Mouse (Mus musculus) heart, embryonic 14.5 days (tissue): ENCODE results near the gene C77080. TPM values are rescaled to one million over a fixed set of nuclear protein-coding genes. Genes with fewer than 3 reads are reported as not detected.

Experiments
- ATAC-seq: fragments of 200-750 bp; cut with Nextera tagmentation; 2 replicates; pipeline ENCODE4 v1.8.0; 2017; ENCODE audit warnings: low read depth, moderate TSS enrichment; ENCODE audit not compliant: insufficient number of reproducible peaks, insufficient read depth, low FRiP score
- H3K27ac ChIP-seq, 2 experiments: fragments of 200-500 bp in 1 of 2; fragments of 300-500 bp in 1 of 2; sonication (generic) in 1 of 2; replicated peaks in 1 of 2; 2 replicates each; pipeline ENCODE4 v1.5.1; 2012 to 2014; ENCODE audit warnings: low read depth in 2 of 2, low read length in 2 of 2, control low read depth in 1 of 2, mild to moderate bottlenecking in 1 of 2, mixed read lengths in 1 of 2; ENCODE audit not compliant: control insufficient read depth in 1 of 2, insufficient read depth in 1 of 2
- H3K27me3 ChIP-seq: fragments of 300-500 bp; sonication (generic); 2 replicates; pipeline ENCODE4 v1.6.1; 2014; ENCODE audit warnings: mild to moderate bottlenecking, low read length, control low read depth; ENCODE audit not compliant: control insufficient read depth, insufficient read depth
- H3K36me3 ChIP-seq: fragments of 300-500 bp; sonication (generic); 2 replicates; pipeline ENCODE4 v1.6.1; 2014; ENCODE audit warnings: mild to moderate bottlenecking, control low read depth, low read length, mixed read lengths; ENCODE audit not compliant: control insufficient read depth, insufficient read depth
- H3K4me1 ChIP-seq, 2 experiments: fragments of 200-500 bp in 1 of 2; fragments of 300-500 bp in 1 of 2; sonication (generic) in 1 of 2; 2 replicates each; pipeline ENCODE4 v1.6.1; 2012 to 2014; ENCODE audit warnings: low read length in 2 of 2, control low read depth in 1 of 2, mixed read lengths in 1 of 2; ENCODE audit not compliant: control insufficient read depth in 2 of 2, insufficient read depth in 2 of 2
- H3K4me2 ChIP-seq: fragments of 300-500 bp; sonication (generic); 2 replicates; pipeline ENCODE4 v1.6.1; 2014; ENCODE audit warnings: mild to moderate bottlenecking, low read length
- H3K4me3 ChIP-seq, 2 experiments: fragments of 200-500 bp in 1 of 2; fragments of 300-500 bp in 1 of 2; sonication (generic) in 1 of 2; 2 replicates each; pipeline ENCODE4 v1.5.1; 2012 to 2014; ENCODE audit warnings: low read length in 2 of 2, mild to moderate bottlenecking in 2 of 2, control low read depth in 1 of 2, low read depth in 1 of 2, moderate library complexity in 1 of 2; ENCODE audit not compliant: control insufficient read depth in 1 of 2, insufficient read depth in 1 of 2
- H3K9ac ChIP-seq: fragments of 300-500 bp; sonication (generic); 2 replicates; pipeline ENCODE4 v1.6.1; 2014; ENCODE audit warnings: mild to moderate bottlenecking, low read length
- H3K9me3 ChIP-seq: fragments of 300-500 bp; sonication (generic); 2 replicates; pipeline ENCODE4 v1.6.1; 2016; ENCODE audit warnings: low read length, control low read depth; ENCODE audit not compliant: control insufficient read depth
- WGBS: fragments of 180-500 bp; shearing (Covaris S2); extraction: QIAGEN DNeasy Blood & Tissue Kit; methylation state at CpG from one replicate; pipeline ENCODE4 v1.1.7; 2014; 5-methylcytosine and 5-hydroxymethylcytosine counted together
- polyA plus RNA-seq: library from polyadenylated mRNA; unstranded; fragments of >200 nt; fragmentation: Nextera tagmentation; extraction: Ambion mirVana; gene quantifications from 2 replicates; pipeline ENCODE4 v1.2.1, GENCODE M21; 2014

The C77080 gene
- polyA plus RNA-seq = 1.3 and 1.4 TPM in 2 replicates

GRCm38 (mm10) chr4:129261196-129261595 is at the start of gene C77080:
C77080 (minus strand) TSS chr4:129261404.
- Histone ChIP-seq H3K27me3 (peaks cover 12% of the 10 kb centered on the region; the same call in 1 of the 2 replicates), H3K4me2 (no peak within 1 kb of the TSS), H3K4me3 (no peak within 1 kb of the TSS), H3K4me1 (peaks cover 14 to 15% of the 10 kb centered on the region in 2 experiments), H3K27ac (no peak within 1 kb of the TSS; a peak in 1 of 4 replicates), H3K9ac (no peak within 1 kb of the TSS), H3K9me3 (no peaks in the 10 kb centered on the region), H3K36me3 (no peaks in the 10 kb centered on the region)
- WGBS = 18% methylated on average over 2 of the region's 4 CpGs
- no peak for ATAC-seq

DNA sequence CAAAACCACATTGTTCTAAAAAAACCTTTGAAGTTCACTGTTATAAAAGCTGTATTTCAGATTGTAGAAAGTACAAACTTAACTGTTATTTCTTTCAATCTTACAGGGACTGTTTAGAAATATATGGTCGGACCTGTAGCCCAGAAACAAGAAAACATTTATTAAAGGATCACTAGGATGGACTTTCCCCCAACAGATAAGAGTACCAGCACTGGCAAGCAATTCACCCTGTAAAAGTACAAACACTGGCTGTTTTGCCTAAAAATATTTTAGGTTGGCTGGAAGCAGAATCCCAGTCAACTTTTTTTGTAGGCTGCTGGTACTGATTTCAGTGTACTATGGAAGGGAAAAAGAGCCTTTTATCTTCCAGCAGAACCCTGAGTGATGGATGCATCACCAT is 46.7 kb upstream of the C77080 start:
- H3K36me3 ChIP-seq = peaks cover 74% of the 10 kb centered on the region

DNA sequence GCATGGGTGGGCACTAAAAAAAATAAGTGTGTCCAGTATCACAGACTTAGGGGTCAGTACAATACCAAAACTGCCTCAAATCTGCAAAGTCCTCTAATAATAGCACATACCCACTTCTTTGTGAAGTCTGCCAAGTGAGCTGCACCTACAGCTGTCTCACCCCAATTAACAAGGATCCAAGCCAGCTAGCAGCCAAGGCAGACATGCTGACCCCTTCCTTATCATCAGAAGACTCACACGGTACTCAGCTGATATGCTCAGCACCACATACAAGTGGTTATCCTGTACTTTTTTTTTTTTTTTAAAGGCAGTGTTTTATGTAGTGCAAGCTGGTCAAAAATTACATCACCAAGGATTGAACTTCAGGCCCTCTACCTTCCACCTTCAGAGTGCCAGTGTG is 43.1 kb upstream of the C77080 start:
- Histone ChIP-seq H3K27ac (no peak overlapping the region), H3K4me2 (no peak overlapping the region), H3K4me3 (no peak overlapping the region), H3K9me3 (no peaks in the 10 kb centered on the region), H3K9ac (no peak overlapping the region), H3K36me3 (peaks cover 39% of the 10 kb centered on the region), H3K4me1 (peaks cover 2 to 6% of the 10 kb centered on the region in 2 experiments; a peak in 2 of 4 replicates), H3K27me3 (no peaks in the 10 kb centered on the region)
- no peak for ATAC-seq
- WGBS = 6% methylated on average over 1 of the region's 1 CpGs

More for the DNA sequence above, 46.7 kb upstream of the C77080 start:
- WGBS = 100% methylated on average over 1 of the region's 1 CpGs
- no peak for ATAC-seq
- Histone ChIP-seq H3K27ac (no peak overlapping the region), H3K27me3 (no peaks in the 10 kb centered on the region), H3K9ac (no peak overlapping the region), H3K4me1 (peaks cover 2 to 6% of the 10 kb centered on the region in 2 experiments; a peak in 2 of 4 replicates), H3K9me3 (no peaks in the 10 kb centered on the region), H3K4me2 (no peak overlapping the region), H3K4me3 (no peak overlapping the region)

DNA sequence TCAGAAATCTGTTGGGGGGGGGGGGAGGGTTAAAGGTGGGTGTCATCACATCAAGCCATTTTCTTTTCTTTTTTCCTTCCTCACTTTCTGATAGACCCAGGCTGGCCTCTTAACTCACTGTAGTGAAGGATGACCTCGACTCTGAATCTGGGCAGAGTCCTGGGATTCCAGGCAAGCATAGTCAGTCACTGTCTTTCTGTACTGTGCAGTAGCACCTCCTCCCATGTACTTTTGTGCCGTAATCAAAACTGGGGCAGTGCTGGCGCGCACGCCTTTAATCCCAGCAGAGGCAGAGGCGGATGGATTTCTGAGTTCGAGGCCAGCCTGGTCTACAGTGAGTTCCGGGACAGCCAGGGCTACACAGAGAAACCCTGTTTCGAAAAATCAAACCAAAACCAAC is 42.6 kb upstream of the C77080 start:
- 78% methylated on average over 9 of the region's 9 CpGs for whole genome bisulfite sequencing
- no peak overlapping the region for H3K9ac ChIP-seq
- H3K4me3 ChIP-seq = no peak overlapping the region
- H3K4me1 ChIP-seq = peaks cover 2 to 9% of the 10 kb centered on the region in 2 experiments; a peak in 2 of 4 replicates
- no peak overlapping the region for H3K4me2 ChIP-seq
- 0 out of 4 replicates have a peak overlapping the region, but pooled peaks of 1 of the 2 experiments have one; percentile 14 for H3K27ac ChIP-seq
- ATAC-seq = no peak
- no peaks in the 10 kb centered on the region for H3K27me3 ChIP-seq
- H3K9me3 ChIP-seq = no peaks in the 10 kb centered on the region
- H3K36me3 ChIP-seq = peaks cover 34% of the 10 kb centered on the region

DNA sequence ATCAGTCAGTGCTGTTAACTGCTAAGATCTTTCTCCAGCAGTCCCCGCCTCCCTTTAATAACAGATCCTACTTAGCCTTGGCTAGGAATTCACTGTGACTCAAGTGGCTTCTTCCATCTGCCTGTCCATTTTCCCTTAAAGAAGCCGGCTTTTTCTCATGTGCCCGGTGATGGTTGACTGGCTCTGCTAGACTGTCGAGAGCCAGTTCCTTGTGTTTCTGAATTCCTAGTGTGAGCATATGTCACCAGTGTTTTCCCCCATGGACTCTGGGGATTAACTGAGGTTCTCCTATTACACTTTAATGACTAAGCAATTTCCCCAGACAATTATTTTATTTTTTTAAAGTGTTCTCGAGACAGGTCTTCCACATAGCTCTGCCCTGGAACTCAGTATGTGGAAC is 42.2 kb upstream of the C77080 start:
- peaks cover 2 to 9% of the 10 kb centered on the region in 2 experiments; a peak in 2 of 4 replicates for H3K4me1 ChIP-seq
- H3K4me2 ChIP-seq = no peak overlapping the region
- 76% methylated on average over 5 of the region's 5 CpGs for WGBS
- H3K9me3 ChIP-seq = no peaks in the 10 kb centered on the region
- H3K27me3 ChIP-seq = no peaks in the 10 kb centered on the region
- H3K4me3 ChIP-seq = no peak overlapping the region
- H3K9ac ChIP-seq = no peak overlapping the region
- no peak for ATAC-seq
- peaks cover 30% of the 10 kb centered on the region for H3K36me3 ChIP-seq
- no peak overlapping the region for H3K27ac ChIP-seq

DNA sequence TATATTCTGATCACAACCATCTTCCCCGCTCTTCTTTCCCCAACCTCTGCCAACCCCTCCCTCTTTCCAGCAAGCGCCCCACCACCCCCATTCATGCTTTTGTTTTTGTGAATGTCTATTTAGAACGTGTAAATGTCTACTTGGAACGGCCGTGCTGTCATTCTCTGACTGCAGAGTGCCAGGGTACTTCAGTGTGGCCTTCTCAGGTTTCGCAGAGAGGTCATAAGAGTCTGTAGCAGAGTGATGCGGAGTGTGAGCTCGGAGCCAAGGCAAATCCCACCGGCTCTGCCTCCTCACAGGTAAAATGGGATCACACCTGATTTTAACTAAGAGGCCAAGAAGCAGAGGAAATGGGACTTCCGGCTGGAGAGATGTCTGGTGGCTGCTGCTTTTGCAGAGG is 37.9 kb upstream of the C77080 start:
- no peak overlapping the region for H3K27ac ChIP-seq
- peaks cover 12 to 22% of the 10 kb centered on the region in 2 experiments for H3K4me1 ChIP-seq
- no peaks in the 10 kb centered on the region for H3K27me3 ChIP-seq
- no peaks in the 10 kb centered on the region for H3K9me3 ChIP-seq
- no peak overlapping the region for H3K4me2 ChIP-seq
- no peaks in the 10 kb centered on the region for H3K36me3 ChIP-seq
- no peak overlapping the region for H3K9ac ChIP-seq
- no peak overlapping the region for H3K4me3 ChIP-seq
- WGBS = 54% methylated on average over 10 of the region's 10 CpGs
- ATAC-seq = no peak

GRCm38 (mm10) chr4:129297724-129298123 is 36.5 kb upstream of the C77080 start:
- 40% methylated on average over 4 of the region's 4 CpGs for WGBS
- Histone ChIP-seq H3K27me3 (no peaks in the 10 kb centered on the region), H3K4me1 (peaks cover 17 to 28% of the 10 kb centered on the region in 2 experiments), H3K9me3 (no peaks in the 10 kb centered on the region), H3K36me3 (no peaks in the 10 kb centered on the region), H3K27ac (no peak overlapping the region), H3K4me3 (no peak overlapping the region), H3K4me2 (no peak overlapping the region), H3K9ac (no peak overlapping the region)
- no peak for ATAC-seq

DNA sequence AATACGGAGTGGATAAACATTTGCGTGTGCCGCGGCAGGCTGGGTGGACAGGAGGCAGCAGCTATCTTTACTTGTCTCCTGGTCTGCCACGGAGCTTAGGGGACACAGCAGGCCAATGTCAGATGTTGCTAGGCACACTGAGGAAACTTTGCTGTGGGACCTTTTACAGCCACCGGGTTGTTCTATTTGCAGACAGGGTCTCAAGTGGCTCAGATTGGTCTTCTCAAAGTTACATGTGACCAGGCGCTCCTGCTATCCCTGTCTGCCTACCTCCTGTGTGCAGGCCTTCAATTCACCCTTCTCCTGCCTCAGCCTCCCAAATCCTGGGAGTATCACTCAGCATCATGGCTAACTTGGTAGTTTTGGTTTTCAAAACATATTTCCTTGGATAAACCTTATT is 34.9 kb upstream of the C77080 start:
- peaks cover 17 to 28% of the 10 kb centered on the region in 2 experiments for H3K4me1 ChIP-seq
- H3K9ac ChIP-seq = no peak overlapping the region
- 33% methylated on average over 7 of the region's 7 CpGs for whole genome bisulfite sequencing
- ATAC-seq = 0 out of 2 replicates have a peak, but pooled peaks have one; percentile 22
- H3K9me3 ChIP-seq = no peaks in the 10 kb centered on the region
- H3K36me3 ChIP-seq = no peaks in the 10 kb centered on the region
- no peak overlapping the region for H3K4me2 ChIP-seq
- H3K27me3 ChIP-seq = no peaks in the 10 kb centered on the region
- no peak overlapping the region for H3K4me3 ChIP-seq
- peak overlapping the region; percentile 9 to 55; a peak in 3 of 4 replicates for H3K27ac ChIP-seq
